Mouse (Mus musculus): ENCODE data around the gene Ptpn21.

Gene Ptpn21

GRCm38 (mm10) chr12:98724224-98724623, 13.0 kb downstream of the Ptpn21 start:
- no peak for DNase-seq (ENCODE audit: low read depth, low spot score)

DNA sequence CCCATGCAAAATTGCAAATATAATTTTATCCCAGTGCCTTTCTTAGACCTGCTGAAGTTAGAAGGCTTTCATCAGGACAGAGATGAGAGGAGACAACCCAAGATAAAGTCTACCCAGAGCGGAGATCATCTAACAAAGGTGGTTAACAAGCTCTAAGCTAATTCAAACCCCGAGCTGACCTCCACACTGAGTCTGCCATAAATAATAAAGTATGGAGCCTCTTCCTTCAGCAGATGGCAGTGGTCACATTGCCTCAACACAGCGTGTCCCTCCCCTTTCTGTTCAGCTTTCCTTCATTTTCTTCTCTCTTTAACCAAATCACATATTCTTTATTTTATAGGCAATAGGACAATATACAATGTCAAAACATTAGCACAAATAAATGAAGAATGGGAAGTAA, 16.2 kb downstream of the Ptpn21 start:
- no peak for DNase-seq (ENCODE audit: low read depth, low spot score)

- DNase-seq (ENCODE audit: low read depth, low spot score), result no peak
Measured at GRCm38 (mm10) chr12:98720628-98721027, 16.6 kb downstream of the Ptpn21 start.

DNA sequence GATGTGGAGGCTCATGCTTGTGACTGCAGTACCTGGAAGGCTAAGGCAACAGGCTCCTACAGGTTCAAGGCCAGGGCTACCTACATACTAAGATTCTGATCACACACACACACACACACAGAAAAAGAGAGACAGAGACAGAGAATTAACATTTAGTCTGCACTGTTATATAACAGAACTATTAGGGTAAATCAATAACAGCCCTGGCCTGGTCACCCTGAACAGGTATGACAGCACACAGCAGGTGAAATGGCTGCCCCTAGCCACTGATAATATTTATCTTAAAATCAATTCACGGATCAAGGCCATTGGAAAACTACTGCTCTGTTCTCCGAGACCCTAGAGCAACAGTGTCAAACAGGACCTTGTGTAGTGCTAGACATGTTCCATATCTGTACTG, 21.1 kb downstream of the Ptpn21 start:
- no peak for DNase-seq (ENCODE audit: low read depth, low spot score)

GRCm38 (mm10) chr12:98714757-98715156, 22.4 kb downstream of the Ptpn21 start:
- no peak for DNase-seq (ENCODE audit: low read depth, low spot score)

DNA sequence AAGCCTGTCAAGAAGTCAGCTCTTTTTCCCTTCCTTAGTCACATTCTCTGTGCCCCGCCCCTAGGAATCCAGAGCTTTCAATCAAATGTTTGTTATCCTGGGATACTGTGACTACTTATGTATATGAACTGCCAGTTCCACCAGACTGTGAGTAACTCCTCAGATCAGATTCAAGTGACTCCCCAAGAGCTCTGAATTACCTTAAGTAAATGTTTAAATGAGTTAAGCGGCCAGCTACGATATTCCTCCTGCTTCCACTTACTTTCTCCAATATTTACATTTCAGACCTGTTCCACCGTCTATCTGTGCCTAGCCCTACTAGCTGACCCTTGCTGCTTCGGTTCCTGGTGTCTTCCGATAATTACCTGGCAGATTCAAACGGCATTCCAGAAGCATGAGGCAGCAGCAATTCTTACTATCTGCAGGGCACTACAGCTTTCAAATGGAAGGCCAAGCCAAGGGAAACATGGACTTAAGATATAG, 23.5 kb downstream of the Ptpn21 start:
- no peak for DNase-seq (ENCODE audit: low read depth, low spot score)

DNA sequence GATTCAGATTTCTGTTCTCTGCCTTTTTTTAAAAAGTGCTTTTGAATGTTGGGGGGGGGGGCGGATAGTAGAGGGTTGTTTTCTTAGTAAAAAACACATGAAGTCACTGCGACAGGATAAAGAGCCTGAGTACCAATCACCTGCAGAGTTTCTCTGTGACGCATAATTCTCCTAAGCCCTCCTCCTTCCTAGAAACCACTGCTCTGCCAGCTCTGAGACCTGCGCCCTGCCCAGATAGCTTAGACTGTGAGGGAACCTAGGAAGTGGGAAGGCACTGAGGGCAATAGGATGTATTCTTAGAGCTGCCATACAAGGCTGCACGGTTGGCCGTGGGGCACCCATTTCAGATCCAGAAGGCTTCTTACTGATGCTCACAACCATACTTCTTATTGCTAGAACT, 24.4 kb downstream of the Ptpn21 start:
- no peak for DNase-seq (ENCODE audit: low read depth, low spot score)

DNA sequence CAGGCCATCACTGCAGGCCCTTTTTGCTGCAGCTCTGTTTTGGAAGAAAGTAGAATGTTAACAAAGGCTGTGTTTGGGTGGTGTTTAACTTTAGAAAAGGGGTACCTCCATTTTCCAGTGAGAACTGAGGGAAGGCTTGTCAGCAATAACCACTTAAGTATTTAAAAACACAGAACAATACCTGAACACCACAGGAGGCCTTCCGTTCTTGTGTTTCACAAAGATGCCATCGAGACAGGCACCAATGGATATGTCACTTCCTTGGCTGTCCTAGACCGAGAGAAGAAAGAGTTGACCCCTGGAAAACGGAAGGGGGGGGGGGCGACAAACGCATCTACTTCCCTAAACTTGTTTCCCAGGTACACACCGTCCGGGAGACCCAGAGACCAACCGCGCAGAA, 33.2 kb downstream of the Ptpn21 start:
- DNase-seq (ENCODE audit: low read depth, low spot score), result peak; percentile 69

DNA sequence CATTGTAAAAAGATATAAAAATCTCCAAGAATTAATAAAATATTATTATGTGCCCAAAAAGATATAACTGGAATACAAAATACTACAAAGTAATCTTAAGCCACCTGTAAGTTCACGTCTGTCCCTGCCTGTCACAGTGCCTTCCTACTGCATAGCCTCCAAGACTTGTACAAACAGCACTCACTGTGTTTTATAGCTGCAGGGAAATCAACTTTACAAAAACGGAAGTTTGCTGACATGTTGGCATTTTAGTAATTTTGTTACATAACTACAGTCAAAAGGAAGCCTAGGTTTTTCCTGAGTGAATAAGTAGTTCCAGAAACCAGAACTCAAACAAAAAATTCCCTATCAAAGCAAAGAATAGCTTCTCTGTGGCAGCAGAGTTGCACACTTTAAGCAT, 33.7 kb downstream of the Ptpn21 start:
- no peak for DNase-seq (ENCODE audit: low read depth, low spot score)

GRCm38 (mm10) chr12:98701564-98701963, 35.6 kb downstream of the Ptpn21 start:
- DNase-seq (ENCODE audit: low read depth, low spot score), result no peak

DNA sequence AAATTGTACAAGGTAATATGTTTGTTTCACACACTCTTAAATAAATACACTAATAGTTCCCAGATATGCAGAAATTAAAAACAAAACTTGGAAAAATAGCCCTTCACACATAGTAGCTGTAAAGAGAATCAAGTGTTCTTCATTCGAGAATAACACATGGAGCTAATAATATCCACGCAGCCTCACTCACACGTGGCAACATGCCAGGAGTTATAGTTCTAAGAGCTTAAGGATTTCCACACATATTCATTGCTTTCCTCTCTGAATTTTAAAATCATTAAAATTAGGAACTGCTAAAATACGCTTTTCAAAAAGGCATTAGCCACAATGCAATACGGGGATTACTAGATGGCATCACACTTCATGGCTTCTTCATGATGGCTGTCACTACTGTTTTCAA, 40.0 kb downstream of the Ptpn21 start:
- no peak for DNase-seq (ENCODE audit: low read depth, low spot score)

GRCm38 (mm10) chr12:98690230-98690629, 47.0 kb downstream of the Ptpn21 start:
- DNase-seq (ENCODE audit: low read depth, low spot score), result no peak

DNA sequence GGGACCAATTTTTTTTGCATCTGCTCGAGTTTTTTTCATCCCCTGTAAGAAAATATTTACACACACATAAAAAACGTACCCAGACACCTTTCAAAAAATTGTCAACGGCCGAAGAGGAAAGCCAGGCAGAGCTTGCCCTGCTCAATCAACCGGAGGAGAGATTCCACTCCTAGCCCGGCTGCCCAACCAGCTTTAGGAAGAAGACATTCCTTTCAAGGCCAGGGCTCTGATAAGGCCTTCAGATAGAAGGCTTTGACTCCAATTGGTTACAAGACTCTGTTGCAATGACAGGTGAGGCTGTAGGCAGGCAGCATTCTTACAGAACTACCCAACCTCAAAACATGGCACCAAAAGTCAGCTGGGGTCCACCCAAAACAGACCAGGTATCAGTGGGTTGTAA, 53.6 kb downstream of the Ptpn21 start:
- no peak for DNase-seq (ENCODE audit: low read depth, low spot score)

GRCm38 (mm10) chr12:98683171-98683570, 54.0 kb downstream of the Ptpn21 start:
- no peak for DNase-seq (ENCODE audit: low read depth, low spot score)

DNA sequence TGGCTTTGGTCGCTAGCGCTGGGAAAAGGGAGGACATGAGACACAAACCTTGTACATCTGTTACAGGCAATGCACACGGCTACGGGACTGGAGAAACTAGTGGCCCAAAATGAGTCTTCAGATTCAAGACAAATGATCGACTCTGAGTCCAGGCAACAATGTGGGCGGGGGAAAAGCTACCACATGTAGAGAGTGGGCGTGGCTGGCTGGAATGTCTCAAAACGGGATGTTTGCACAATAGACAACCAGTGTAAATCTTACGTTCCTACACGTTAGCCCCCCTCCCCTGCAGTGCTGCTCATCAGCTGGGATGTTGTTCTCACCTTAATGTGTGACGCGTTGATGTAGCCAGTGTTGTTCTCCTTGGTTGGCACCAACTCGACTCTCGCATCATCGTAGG, 55.0 kb downstream of the Ptpn21 start:
- DNase-seq (ENCODE audit: low read depth, low spot score), result peak; percentile 25

- DNase-seq (ENCODE audit: low read depth, low spot score), result no peak
Measured at GRCm38 (mm10) chr12:98679906-98680305, 57.3 kb downstream of the Ptpn21 start.

DNA sequence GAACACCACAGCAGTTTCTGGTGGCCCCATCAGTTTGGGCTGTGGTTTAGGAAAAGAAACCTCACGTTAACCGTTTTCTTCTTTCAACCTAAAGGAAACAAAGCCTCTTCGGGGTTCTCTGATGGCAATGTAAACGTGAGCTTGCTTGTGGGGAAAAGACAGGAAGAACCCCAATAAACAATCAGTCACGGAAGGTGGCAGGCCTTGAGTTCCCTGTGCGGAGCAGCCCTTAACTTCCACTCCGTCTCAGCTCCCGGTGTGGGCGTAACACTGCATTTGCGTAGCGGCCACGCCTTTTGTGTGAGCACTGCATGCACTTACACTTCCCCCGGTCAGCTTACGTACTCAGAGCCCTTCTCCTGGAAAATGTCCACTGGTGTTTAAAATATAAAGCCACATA, 59.9 kb downstream of the Ptpn21 start:
- no peak for DNase-seq (ENCODE audit: low read depth, low spot score)

DNA sequence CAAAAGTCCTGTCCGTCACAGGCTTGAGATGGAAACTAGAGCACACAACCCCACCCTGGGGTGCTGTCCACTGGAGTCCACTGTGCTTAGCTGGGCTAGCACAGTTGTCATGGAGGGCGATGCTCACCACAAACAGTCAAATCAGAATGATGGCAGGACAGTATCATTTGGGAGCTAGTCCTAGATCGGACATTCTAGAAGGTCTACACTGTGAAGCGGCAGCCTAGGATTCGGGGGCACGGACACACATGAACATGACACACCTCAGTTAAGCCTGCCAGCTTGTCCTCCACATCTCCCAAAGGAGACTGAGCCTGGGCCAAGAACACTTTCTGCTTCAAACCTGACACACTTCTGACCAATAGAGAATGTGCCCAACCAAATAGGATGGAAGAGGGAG, 60.3 kb downstream of the Ptpn21 start:
- DNase-seq (ENCODE audit: low read depth, low spot score), result no peak

- peak; percentile 91 for DNase-seq (ENCODE audit: low read depth, low spot score)
Measured at GRCm38 (mm10) chr12:98674627-98675143, 62.5 kb downstream of the Ptpn21 start.

- DNase-seq (ENCODE audit: low read depth, low spot score), result peak; percentile 23
Measured at GRCm38 (mm10) chr12:98673879-98674278, 63.3 kb downstream of the Ptpn21 start.

DNA sequence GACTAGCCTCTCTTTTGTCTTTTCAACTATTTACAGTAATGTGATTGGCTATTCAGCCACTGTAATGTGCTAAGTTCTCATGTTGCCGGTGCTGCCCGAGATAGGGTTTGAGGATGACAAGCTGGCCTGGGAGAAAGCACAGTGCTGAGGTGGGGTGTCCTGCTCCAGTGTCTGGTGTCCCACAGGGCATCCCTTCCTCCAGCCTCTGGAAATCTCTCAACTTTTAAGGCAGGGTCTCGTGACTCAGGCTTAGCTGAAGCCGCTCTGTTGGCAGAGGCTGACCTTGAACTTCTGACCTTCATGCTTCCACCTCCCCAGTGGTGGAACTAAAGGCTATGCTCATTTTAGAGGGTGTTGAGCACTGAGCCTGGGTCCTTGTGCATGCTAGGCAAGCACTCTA, 66.8 kb downstream of the Ptpn21 start:
- peak; percentile 29 for DNase-seq (ENCODE audit: low read depth, low spot score)

- no peak for DNase-seq (ENCODE audit: low read depth, low spot score)
Measured at GRCm38 (mm10) chr12:98669864-98670263, 67.3 kb downstream of the Ptpn21 start.

DNA sequence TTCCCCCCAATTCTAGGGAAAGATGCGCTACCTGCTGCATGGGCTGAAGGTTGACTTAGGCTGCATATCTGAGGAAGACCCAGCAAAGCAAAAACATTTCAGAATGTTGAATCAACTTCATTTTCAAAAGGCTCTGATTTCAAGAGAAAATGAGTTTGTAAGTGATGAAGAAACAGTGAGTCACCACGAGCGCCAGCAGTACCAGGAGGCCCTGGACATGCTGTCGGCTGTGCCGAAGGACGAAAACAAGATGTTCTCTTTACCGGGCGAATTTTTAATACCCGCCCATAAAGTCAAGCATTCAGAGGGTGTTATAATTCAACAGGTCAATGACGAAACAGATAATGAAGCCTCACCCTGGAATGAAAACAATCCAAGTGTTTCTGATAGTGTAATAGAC, 68.1 kb downstream of the Ptpn21 start:
- no peak for DNase-seq (ENCODE audit: low read depth, low spot score)

- DNase-seq (ENCODE audit: low read depth, low spot score), result no peak
Measured at GRCm38 (mm10) chr12:98668132-98668814, 68.9 kb downstream of the Ptpn21 start.

All from ES-CJ7 (cell line).